Mouse (Mus musculus): ENCODE results near the gene LTO1. TPM values are rescaled to one million over a fixed set of nuclear protein-coding genes. Genes with fewer than 3 reads are reported as not detected.
A peak's percentile ranks its signal among the peaks of the same experiment; 100 is the strongest.

Gene LTO1
- 16.2 and 21.1 TPM in 2 replicates for polyA plus RNA-seq (2015; fragmentation: Nextera tagmentation; extraction: Ambion mirVana)

DNA sequence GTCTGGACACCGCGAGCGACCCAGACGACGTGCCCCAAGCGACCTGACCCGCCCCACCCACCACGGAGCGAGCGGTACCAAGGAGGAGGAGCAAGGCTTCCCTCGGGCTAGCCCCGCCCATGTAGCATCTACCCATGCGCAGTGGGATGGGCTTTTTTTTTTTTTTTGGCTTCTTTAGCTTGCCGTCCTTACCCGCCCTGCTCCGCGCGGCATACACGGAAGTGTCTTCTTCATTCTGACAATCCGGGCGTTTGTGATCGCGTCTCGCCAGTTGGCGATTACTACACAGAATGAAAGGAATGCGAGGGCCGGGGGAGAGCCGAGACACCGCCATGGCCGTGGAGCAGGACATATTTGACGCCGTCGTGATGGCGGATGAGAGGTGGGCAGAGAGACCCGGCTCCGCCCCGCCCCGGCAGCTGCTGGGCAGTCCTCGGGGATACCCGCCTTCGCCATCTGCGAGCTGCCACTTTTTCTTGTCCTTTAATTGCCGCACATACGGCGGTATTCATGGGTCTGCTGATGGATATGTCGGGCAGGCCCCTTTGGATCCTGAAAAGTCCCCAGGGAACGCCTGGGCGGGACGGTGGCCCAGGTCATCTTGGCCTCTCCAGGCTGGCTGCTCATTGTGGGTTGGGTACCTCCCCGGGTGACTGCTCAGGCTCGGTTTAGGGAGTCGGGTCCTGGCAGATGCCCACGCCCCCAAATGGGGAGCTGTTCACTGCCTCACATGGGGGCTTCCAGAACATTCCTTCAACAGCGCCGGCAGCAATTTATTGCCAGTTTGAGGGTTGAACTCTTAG lies at the start of gene LTO1:
LTO1 (plus strand) TSS at position 153 of the 803 bp plus-strand sequence.
- TF ChIP-seq CTCF (IDR thresholded peaks at IDR 0.05; ENCODE audit: low read depth), result no peak
- peak within 1 kb of the TSS; percentile 50 for H3K27ac ChIP-seq (ENCODE audit: low read depth, low read length)
- H3K4me1 ChIP-seq (replicated peaks; ENCODE audit: control insufficient read depth, insufficient read depth, low read length), result no peaks in the 10 kb centered on the region; the same call in 1 of the 2 replicates
- H3K36me3 ChIP-seq (ENCODE audit: control insufficient read depth, insufficient read depth), result peaks cover 21% of the 10 kb centered on the region; the same call in 1 of the 2 replicates
- peak within 1 kb of the TSS; percentile 88 for H3K9ac ChIP-seq (ENCODE audit: low read depth, low read length)
- H3K4me2 ChIP-seq (replicated peaks; ENCODE audit: low read depth), result peak within 1 kb of the TSS; percentile 92
- WGBS, result under 1% methylated on average over 55 of the region's 55 CpGs
- no peaks in the 10 kb centered on the region for H3K27me3 ChIP-seq (replicated peaks; ENCODE audit: control insufficient read depth, insufficient read depth, low read length)
- H3K9me3 ChIP-seq (ENCODE audit: control insufficient read depth), result no peaks in the 10 kb centered on the region
- H3K4me3 ChIP-seq (ENCODE audit: low read depth, low read length), result peak within 1 kb of the TSS; percentile 89
- ATAC-seq, result peak; percentile 97

DNA sequence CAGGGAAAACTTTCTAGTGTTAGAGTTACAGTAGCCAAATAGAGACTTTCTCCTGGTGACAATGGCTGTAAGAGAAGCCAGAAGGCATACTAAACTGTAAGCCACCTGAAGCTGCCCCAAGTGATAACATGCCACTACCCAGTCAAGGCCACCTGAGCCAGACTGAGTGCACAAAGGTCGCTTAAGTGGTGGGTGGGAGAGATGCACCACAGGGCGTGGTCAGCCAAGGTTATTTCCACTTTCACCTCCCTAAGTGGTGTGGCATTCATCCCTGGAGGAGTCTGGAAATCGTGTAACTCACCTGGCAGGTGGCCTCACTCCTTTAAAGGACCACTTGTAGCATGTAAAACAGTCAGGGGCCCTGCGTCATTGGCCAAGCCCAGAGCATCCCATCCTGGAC lies 47.7 kb upstream of the LTO1 start:
- WGBS, result 51% methylated on average over 4 of the region's 4 CpGs
- no peak for TF ChIP-seq CTCF (IDR thresholded peaks at IDR 0.05; ENCODE audit: low read depth)
- Histone ChIP-seq H3K4me2 (replicated peaks; ENCODE audit: low read depth) (no peak overlapping the region), H3K36me3 (ENCODE audit: control insufficient read depth, insufficient read depth) (no peaks in the 10 kb centered on the region), H3K4me3 (ENCODE audit: low read depth, low read length) (no peak overlapping the region), H3K27ac (ENCODE audit: low read depth, low read length) (no peak overlapping the region), H3K9ac (ENCODE audit: low read depth, low read length) (no peak overlapping the region), H3K27me3 (replicated peaks; ENCODE audit: control insufficient read depth, insufficient read depth, low read length) (peaks cover 44% of the 10 kb centered on the region), H3K9me3 (ENCODE audit: control insufficient read depth) (no peaks in the 10 kb centered on the region), H3K4me1 (replicated peaks; ENCODE audit: control insufficient read depth, insufficient read depth, low read length) (no peaks in the 10 kb centered on the region)
- ATAC-seq, result no peak

DNA sequence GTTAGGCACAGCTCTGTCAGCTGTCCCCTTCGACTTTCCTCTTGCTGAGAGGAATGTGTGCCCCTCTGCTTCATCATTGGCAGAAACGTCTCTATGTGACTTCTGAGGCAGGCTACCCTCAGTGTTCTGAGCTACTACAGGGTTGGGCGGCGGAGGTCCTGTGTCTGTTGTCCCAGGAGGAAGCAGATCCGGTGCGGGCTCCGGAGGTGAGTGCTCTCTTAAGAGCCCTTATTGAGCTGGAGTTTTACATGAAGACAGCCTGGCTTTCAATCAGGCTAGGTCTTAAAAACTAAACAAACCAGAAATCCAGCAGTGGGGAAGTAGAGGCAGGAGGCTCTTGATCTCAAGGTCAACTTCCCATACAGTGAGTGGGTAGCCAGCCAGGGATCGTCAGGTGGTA lies 47.3 kb upstream of the LTO1 start:
- no peak overlapping the region for H3K4me2 ChIP-seq (replicated peaks; ENCODE audit: low read depth)
- H3K9me3 ChIP-seq (ENCODE audit: control insufficient read depth), result no peaks in the 10 kb centered on the region
- H3K27ac ChIP-seq (ENCODE audit: low read depth, low read length), result no peak overlapping the region
- TF ChIP-seq CTCF (IDR thresholded peaks at IDR 0.05; ENCODE audit: low read depth), result no peak
- H3K4me1 ChIP-seq (replicated peaks; ENCODE audit: control insufficient read depth, insufficient read depth, low read length), result no peaks in the 10 kb centered on the region
- no peak overlapping the region for H3K4me3 ChIP-seq (ENCODE audit: low read depth, low read length)
- peaks cover 40% of the 10 kb centered on the region for H3K27me3 ChIP-seq (replicated peaks; ENCODE audit: control insufficient read depth, insufficient read depth, low read length)
- 75% methylated on average over 8 of the region's 8 CpGs for WGBS
- no peak overlapping the region for H3K9ac ChIP-seq (ENCODE audit: low read depth, low read length)
- ATAC-seq, result no peak
- no peaks in the 10 kb centered on the region for H3K36me3 ChIP-seq (ENCODE audit: control insufficient read depth, insufficient read depth)

DNA sequence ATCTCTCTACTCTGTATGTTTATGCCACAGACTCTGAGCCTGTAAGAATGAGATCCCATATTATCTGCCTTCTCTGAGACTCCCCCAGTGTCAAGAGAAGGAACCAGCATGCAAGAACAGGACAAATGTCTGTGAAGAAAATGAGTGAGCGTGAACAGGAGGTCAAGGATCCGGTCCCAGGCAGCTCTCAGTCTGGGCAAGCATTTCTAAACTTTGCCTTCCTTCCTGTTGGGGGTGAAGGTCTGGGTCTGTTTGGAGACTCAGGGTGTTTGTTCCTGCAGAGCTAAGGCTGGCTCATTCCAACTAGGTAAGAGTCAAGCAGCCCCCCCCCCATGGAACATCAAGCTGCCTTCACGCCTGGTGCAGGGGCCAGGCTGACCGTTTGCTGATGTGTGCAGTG lies 42.5 kb upstream of the LTO1 start:
- Histone ChIP-seq H3K27ac (ENCODE audit: low read depth, low read length) (no peak overlapping the region), H3K9me3 (ENCODE audit: control insufficient read depth) (no peaks in the 10 kb centered on the region), H3K4me2 (replicated peaks; ENCODE audit: low read depth) (no peak overlapping the region), H3K27me3 (replicated peaks; ENCODE audit: control insufficient read depth, insufficient read depth, low read length) (0 out of 2 replicates have a peak, but pooled peaks cover 9% of the 10 kb centered on the region), H3K9ac (ENCODE audit: low read depth, low read length) (no peak overlapping the region), H3K36me3 (ENCODE audit: control insufficient read depth, insufficient read depth) (no peaks in the 10 kb centered on the region), H3K4me1 (replicated peaks; ENCODE audit: control insufficient read depth, insufficient read depth, low read length) (no peaks in the 10 kb centered on the region), H3K4me3 (ENCODE audit: low read depth, low read length) (no peak overlapping the region)
- no peak for TF ChIP-seq CTCF (IDR thresholded peaks at IDR 0.05; ENCODE audit: low read depth)
- 62% methylated on average over 4 of the region's 4 CpGs for WGBS
- no peak for ATAC-seq

DNA sequence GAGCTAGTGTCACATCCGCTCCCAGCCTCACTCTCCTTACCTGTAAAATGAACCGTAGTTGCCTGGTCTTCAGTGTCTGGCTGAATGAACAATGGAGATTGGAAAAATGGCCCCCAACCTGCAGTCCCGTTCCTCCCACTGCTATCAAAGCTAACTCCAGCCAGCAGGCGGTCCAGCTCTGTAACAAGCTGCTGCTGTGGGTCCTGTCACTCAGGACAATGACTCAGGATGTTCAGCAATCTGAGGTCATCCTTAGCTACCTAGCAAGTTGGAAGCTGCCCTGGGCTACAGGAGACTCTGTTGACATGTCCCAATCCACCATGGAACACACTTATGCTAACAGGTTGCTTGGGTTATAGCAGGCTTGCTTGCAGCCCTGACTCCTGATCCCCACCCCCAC lies 41.7 kb upstream of the LTO1 start:
- Histone ChIP-seq H3K27ac (ENCODE audit: low read depth, low read length) (no peak overlapping the region), H3K36me3 (ENCODE audit: control insufficient read depth, insufficient read depth) (no peaks in the 10 kb centered on the region), H3K9me3 (ENCODE audit: control insufficient read depth) (no peaks in the 10 kb centered on the region), H3K4me1 (replicated peaks; ENCODE audit: control insufficient read depth, insufficient read depth, low read length) (no peaks in the 10 kb centered on the region), H3K27me3 (replicated peaks; ENCODE audit: control insufficient read depth, insufficient read depth, low read length) (0 out of 2 replicates have a peak, but pooled peaks cover 9% of the 10 kb centered on the region), H3K4me3 (ENCODE audit: low read depth, low read length) (no peak overlapping the region), H3K4me2 (replicated peaks; ENCODE audit: low read depth) (no peak overlapping the region), H3K9ac (ENCODE audit: low read depth, low read length) (no peak overlapping the region)
- ATAC-seq, result no peak
- 79% methylated on average over 4 of the region's 4 CpGs for WGBS
- no peak for TF ChIP-seq CTCF (IDR thresholded peaks at IDR 0.05; ENCODE audit: low read depth)

DNA sequence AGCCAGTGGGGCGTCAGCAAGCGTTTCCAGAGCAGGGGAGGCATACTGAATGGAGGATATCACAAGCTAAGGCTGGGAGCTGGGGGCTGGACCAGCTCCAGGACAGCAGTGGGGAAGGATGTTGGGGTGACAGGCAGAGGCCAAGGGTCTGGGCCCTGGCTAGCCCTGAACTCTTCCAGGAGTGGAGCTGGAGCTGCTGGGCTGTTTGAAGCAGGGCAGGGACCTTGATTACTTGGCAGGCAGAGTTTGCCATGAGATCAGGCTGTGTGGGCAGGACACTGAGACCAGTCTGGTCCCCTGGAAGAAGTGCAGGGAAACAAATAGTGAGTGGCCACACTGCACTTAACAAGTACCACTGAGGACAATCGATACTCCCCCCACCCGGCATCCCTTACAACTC lies 40.7 kb upstream of the LTO1 start:
- no peak overlapping the region for H3K4me3 ChIP-seq (ENCODE audit: low read depth, low read length)
- no peak overlapping the region for H3K9ac ChIP-seq (ENCODE audit: low read depth, low read length)
- H3K4me1 ChIP-seq (replicated peaks; ENCODE audit: control insufficient read depth, insufficient read depth, low read length), result no peaks in the 10 kb centered on the region
- WGBS, result 73% methylated on average over 4 of the region's 4 CpGs
- 0 out of 2 replicates have a peak, but pooled peaks cover 9% of the 10 kb centered on the region for H3K27me3 ChIP-seq (replicated peaks; ENCODE audit: control insufficient read depth, insufficient read depth, low read length)
- H3K27ac ChIP-seq (ENCODE audit: low read depth, low read length), result no peak overlapping the region
- TF ChIP-seq CTCF (IDR thresholded peaks at IDR 0.05; ENCODE audit: low read depth), result no peak
- H3K4me2 ChIP-seq (replicated peaks; ENCODE audit: low read depth), result no peak overlapping the region
- no peaks in the 10 kb centered on the region for H3K36me3 ChIP-seq (ENCODE audit: control insufficient read depth, insufficient read depth)
- H3K9me3 ChIP-seq (ENCODE audit: control insufficient read depth), result no peaks in the 10 kb centered on the region
- no peak for ATAC-seq
